Mouse (Mus musculus) lung, embryonic 15.5 days (tissue): ENCODE results near the gene Rc3h1. TPM values are rescaled to one million over a fixed set of nuclear protein-coding genes. Genes with fewer than 3 reads are reported as not detected.

Experiments used
- ATAC-seq: fragments of 200-750 bp; cut with Nextera tagmentation; 2 replicates; pipeline ENCODE4 v1.8.0; 2017; ENCODE audit warnings: moderate number of reproducible peaks, borderline replicate concordance; ENCODE audit not compliant: low FRiP score, low TSS enrichment; ENCODE audit errors: extremely low read depth
- H3K27ac ChIP-seq: fragments of 300-500 bp; sonication (generic); 2 replicates; pipeline ENCODE4 v1.5.1; 2015; ENCODE audit warnings: moderate library complexity, mild to moderate bottlenecking, inconsistent platforms
- H3K27me3 ChIP-seq: fragments of 300-500 bp; sonication (generic); 2 replicates; pipeline ENCODE4 v1.6.1; 2015; ENCODE audit warnings: inconsistent platforms
- H3K36me3 ChIP-seq: fragments of 300-500 bp; sonication (generic); 2 replicates; pipeline ENCODE4 v1.6.1; 2015; ENCODE audit warnings: inconsistent platforms
- H3K4me1 ChIP-seq: fragments of 300-500 bp; sonication (generic); 2 replicates; pipeline ENCODE4 v1.6.1; 2015; ENCODE audit warnings: inconsistent platforms
- H3K4me2 ChIP-seq: fragments of 300-500 bp; sonication (generic); 2 replicates; pipeline ENCODE4 v1.6.1; 2015; ENCODE audit warnings: inconsistent platforms, mild to moderate bottlenecking, moderate library complexity
- H3K4me3 ChIP-seq: fragments of 300-500 bp; sonication (generic); 2 replicates; pipeline ENCODE4 v1.5.1; 2015; ENCODE audit warnings: mild to moderate bottlenecking, inconsistent platforms
- H3K9ac ChIP-seq: fragments of 300-500 bp; sonication (generic); 2 replicates; pipeline ENCODE4 v1.6.1; 2015; ENCODE audit warnings: inconsistent platforms
- H3K9me3 ChIP-seq: fragments of 300-500 bp; sonication (generic); 2 replicates; pipeline ENCODE4 v1.6.1; 2016; ENCODE audit warnings: inconsistent platforms
- WGBS: fragments of 180-500 bp; shearing (Covaris S2); methylation state at CpG from one replicate; pipeline ENCODE4 v1.1.7; 2015; 5-methylcytosine and 5-hydroxymethylcytosine counted together
- polyA plus RNA-seq: library from polyadenylated mRNA; unstranded; fragments of >200 nt; fragmentation: Nextera tagmentation; extraction: Ambion mirVana; gene quantifications from 2 replicates; pipeline ENCODE4 v1.2.1, GENCODE M21; 2015

Gene Rc3h1
- polyA plus RNA-seq, 1 experiment from 2014 or later = 9.8 TPM

GRCm38 (mm10) chr1:160899701-160900100, 6.5 kb upstream of the Rc3h1 start:
- no peaks in the 10 kb centered on the region for H3K9me3 ChIP-seq
- no peak for ATAC-seq
- no peak overlapping the region for H3K4me2 ChIP-seq
- H3K4me3 ChIP-seq = no peak overlapping the region
- no peak overlapping the region for H3K27ac ChIP-seq
- 12% methylated on average over 10 of the region's 10 CpGs for WGBS
- no peaks in the 10 kb centered on the region for H3K4me1 ChIP-seq
- H3K36me3 ChIP-seq = no peaks in the 10 kb centered on the region
- no peak overlapping the region for H3K9ac ChIP-seq
- H3K27me3 ChIP-seq = no peaks in the 10 kb centered on the region

- Histone ChIP-seq H3K36me3 (no peaks in the 10 kb centered on the region), H3K4me3 (no peak overlapping the region), H3K4me2 (no peak overlapping the region), H3K9me3 (no peaks in the 10 kb centered on the region), H3K27me3 (no peaks in the 10 kb centered on the region), H3K27ac (no peak overlapping the region), H3K9ac (no peak overlapping the region), H3K4me1 (peaks cover 3% of the 10 kb centered on the region; the same call in 1 of the 2 replicates)
- ATAC-seq = no peak
- 22% methylated on average over 4 of the region's 4 CpGs for WGBS
Measured at GRCm38 (mm10) chr1:160904047-160904446, 2.2 kb upstream of the Rc3h1 start.

- under 1% methylated on average over 64 of the region's 67 CpGs for WGBS
- H3K4me1 ChIP-seq = peaks cover 3% of the 10 kb centered on the region; the same call in 1 of the 2 replicates
- no peaks in the 10 kb centered on the region for H3K36me3 ChIP-seq
- H3K27ac ChIP-seq = peak overlapping the region; percentile 93
- H3K9me3 ChIP-seq = no peaks in the 10 kb centered on the region
- no peaks in the 10 kb centered on the region for H3K27me3 ChIP-seq
- peak; percentile 74 for ATAC-seq
- H3K9ac ChIP-seq = peak overlapping the region; percentile 93
- H3K4me3 ChIP-seq = peak overlapping the region; percentile 99
- H3K4me2 ChIP-seq = peak overlapping the region; percentile 57
Measured at GRCm38 (mm10) chr1:160906558-160907481, 602 bp downstream of the Rc3h1 start.

- no peaks in the 10 kb centered on the region for H3K9me3 ChIP-seq
- ATAC-seq = no peak
- H3K9ac ChIP-seq = no peak overlapping the region
- no peak overlapping the region for H3K27ac ChIP-seq
- WGBS = 86% methylated on average over 1 of the region's 1 CpGs
- H3K4me3 ChIP-seq = no peak overlapping the region
- no peak overlapping the region for H3K4me2 ChIP-seq
- H3K36me3 ChIP-seq = no peaks in the 10 kb centered on the region
- peaks cover 3% of the 10 kb centered on the region; the same call in 1 of the 2 replicates for H3K4me1 ChIP-seq
- no peaks in the 10 kb centered on the region for H3K27me3 ChIP-seq
Measured at GRCm38 (mm10) chr1:160910176-160910575, 4.0 kb downstream of the Rc3h1 start.

GRCm38 (mm10) chr1:160910812-160911211, 4.6 kb downstream of the Rc3h1 start:
- no peaks in the 10 kb centered on the region for H3K27me3 ChIP-seq
- H3K4me2 ChIP-seq = no peak overlapping the region
- H3K27ac ChIP-seq = no peak overlapping the region

GRCm38 (mm10) chr1:160919383-160919782, 13.2 kb downstream of the Rc3h1 start:
- Histone ChIP-seq H3K27me3 (no peaks in the 10 kb centered on the region), H3K4me2 (no peak overlapping the region), H3K4me3 (no peak overlapping the region), H3K27ac (no peak overlapping the region), H3K36me3 (no peaks in the 10 kb centered on the region), H3K9ac (no peak overlapping the region), H3K4me1 (no peaks in the 10 kb centered on the region), H3K9me3 (no peaks in the 10 kb centered on the region)
- WGBS = 100% methylated on average over 1 of the region's 1 CpGs
- ATAC-seq = no peak

More at GRCm38 (mm10) chr1:160910812-160911211, 4.6 kb downstream of the Rc3h1 start:
- no peak overlapping the region for H3K4me3 ChIP-seq
- no peaks in the 10 kb centered on the region for H3K36me3 ChIP-seq
- 83% methylated on average over 1 of the region's 1 CpGs for WGBS
- H3K9ac ChIP-seq = no peak overlapping the region
- no peak for ATAC-seq
- H3K9me3 ChIP-seq = no peaks in the 10 kb centered on the region
- peaks cover 3% of the 10 kb centered on the region; the same call in 1 of the 2 replicates for H3K4me1 ChIP-seq

- H3K27ac ChIP-seq = no peak overlapping the region
- ATAC-seq = no peak
- no peak overlapping the region for H3K9ac ChIP-seq
- no peaks in the 10 kb centered on the region for H3K36me3 ChIP-seq
- H3K4me1 ChIP-seq = no peaks in the 10 kb centered on the region
- no peak overlapping the region for H3K4me2 ChIP-seq
- no peaks in the 10 kb centered on the region for H3K27me3 ChIP-seq
- no peak overlapping the region for H3K4me3 ChIP-seq
- WGBS = 91% methylated on average over 1 of the region's 1 CpGs
- H3K9me3 ChIP-seq = no peaks in the 10 kb centered on the region
Measured at GRCm38 (mm10) chr1:160921938-160922337, 15.7 kb downstream of the Rc3h1 start.

GRCm38 (mm10) chr1:160931320-160931719, 25.1 kb downstream of the Rc3h1 start:
- no peak for ATAC-seq
- Histone ChIP-seq H3K9me3 (no peaks in the 10 kb centered on the region), H3K27ac (no peak overlapping the region), H3K4me2 (no peak overlapping the region), H3K9ac (no peak overlapping the region), H3K27me3 (no peaks in the 10 kb centered on the region), H3K36me3 (peaks cover 8% of the 10 kb centered on the region; the same call in 1 of the 2 replicates), H3K4me3 (no peak overlapping the region), H3K4me1 (no peaks in the 10 kb centered on the region)

- H3K27ac ChIP-seq = no peak overlapping the region
- H3K36me3 ChIP-seq = peaks cover 16% of the 10 kb centered on the region; the same call in 1 of the 2 replicates
- no peak overlapping the region for H3K4me3 ChIP-seq
- H3K9ac ChIP-seq = no peak overlapping the region
- 66% methylated on average over 4 of the region's 4 CpGs for WGBS
- H3K9me3 ChIP-seq = no peaks in the 10 kb centered on the region
- H3K27me3 ChIP-seq = no peaks in the 10 kb centered on the region
- no peaks in the 10 kb centered on the region for H3K4me1 ChIP-seq
- no peak for ATAC-seq
- no peak overlapping the region for H3K4me2 ChIP-seq
Measured at GRCm38 (mm10) chr1:160933896-160934482, 27.8 kb downstream of the Rc3h1 start.

GRCm38 (mm10) chr1:160935551-160935950, 29.3 kb downstream of the Rc3h1 start:
- H3K4me2 ChIP-seq = no peak overlapping the region
- peaks cover 20% of the 10 kb centered on the region for H3K36me3 ChIP-seq
- no peak overlapping the region for H3K4me3 ChIP-seq
- H3K27ac ChIP-seq = no peak overlapping the region
- H3K27me3 ChIP-seq = no peaks in the 10 kb centered on the region
- 89% methylated on average over 6 of the region's 6 CpGs for WGBS
- no peaks in the 10 kb centered on the region for H3K4me1 ChIP-seq
- no peak; the same call in 1 of the 2 replicates for ATAC-seq
- no peaks in the 10 kb centered on the region for H3K9me3 ChIP-seq
- no peak overlapping the region for H3K9ac ChIP-seq

- no peak for ATAC-seq
- 94% methylated on average over 7 of the region's 7 CpGs for WGBS
- no peaks in the 10 kb centered on the region for H3K27me3 ChIP-seq
Measured at GRCm38 (mm10) chr1:160963199-160963598, 57.0 kb downstream of the Rc3h1 start.

GRCm38 (mm10) chr1:160967268-160967667, 61.0 kb downstream of the Rc3h1 start:
- no peaks in the 10 kb centered on the region for H3K4me1 ChIP-seq
- no peak for ATAC-seq
- H3K9ac ChIP-seq = no peak overlapping the region
- H3K27me3 ChIP-seq = no peaks in the 10 kb centered on the region
- H3K36me3 ChIP-seq = peaks cover 62% of the 10 kb centered on the region
- no peaks in the 10 kb centered on the region for H3K9me3 ChIP-seq
- no peak overlapping the region for H3K4me3 ChIP-seq
- H3K4me2 ChIP-seq = no peak overlapping the region
- H3K27ac ChIP-seq = no peak overlapping the region
- WGBS = 61% methylated on average over 1 of the region's 1 CpGs

More at GRCm38 (mm10) chr1:160963199-160963598, 57.0 kb downstream of the Rc3h1 start:
- no peak overlapping the region for H3K4me3 ChIP-seq
- no peak overlapping the region for H3K9ac ChIP-seq
- peaks cover 69% of the 10 kb centered on the region for H3K36me3 ChIP-seq
- H3K4me1 ChIP-seq = no peaks in the 10 kb centered on the region
- H3K4me2 ChIP-seq = no peak overlapping the region
- no peaks in the 10 kb centered on the region for H3K9me3 ChIP-seq
- H3K27ac ChIP-seq = no peak overlapping the region
